Mouse (Mus musculus) limb, embryonic 12.5 days (tissue): ENCODE data around the gene Sass6. TPM values are rescaled to one million over a fixed set of nuclear protein-coding genes. Genes with fewer than 3 reads are reported as not detected.

Experiments
- ATAC-seq: fragments of 200-750 bp; cut with Nextera tagmentation; 2 replicates; pipeline ENCODE4 v1.8.0; 2017; ENCODE audit warnings: low read depth, moderate TSS enrichment; ENCODE audit not compliant: insufficient number of reproducible peaks, insufficient read depth, low FRiP score, low TSS enrichment
- H3K27ac ChIP-seq: fragments of 300-500 bp; sonication (generic); 2 replicates; pipeline ENCODE4 v1.5.1; 2016; ENCODE audit warnings: mild to moderate bottlenecking, moderate library complexity
- H3K27me3 ChIP-seq: fragments of 300-500 bp; sonication (generic); 2 replicates; pipeline ENCODE4 v1.6.1; 2016; ENCODE audit warnings: mild to moderate bottlenecking, moderate library complexity
- H3K36me3 ChIP-seq: fragments of 300-500 bp; sonication (generic); 2 replicates; pipeline ENCODE4 v1.6.1; 2016; ENCODE audit warnings: mild to moderate bottlenecking, moderate library complexity
- H3K4me1 ChIP-seq: fragments of 300-500 bp; sonication (generic); replicated peaks from 2 replicates; pipeline ENCODE4 v1.6.1; 2016
- H3K4me2 ChIP-seq: fragments of 300-500 bp; sonication (generic); 2 replicates; pipeline ENCODE4 v1.6.1; 2016; ENCODE audit warnings: mild to moderate bottlenecking, moderate library complexity
- H3K4me3 ChIP-seq: fragments of 300-500 bp; sonication (generic); replicated peaks from 2 replicates; pipeline ENCODE4 v1.5.1; 2016; ENCODE audit warnings: mild to moderate bottlenecking
- H3K9ac ChIP-seq: fragments of 300-500 bp; sonication (generic); replicated peaks from 2 replicates; pipeline ENCODE4 v1.6.1; 2016; ENCODE audit warnings: mild to moderate bottlenecking, moderate library complexity
- H3K9me3 ChIP-seq: fragments of 300-500 bp; sonication (generic); 2 replicates; pipeline ENCODE4 v1.6.1; 2016; ENCODE audit warnings: mild to moderate bottlenecking, moderate library complexity
- WGBS: fragments of 180-500 bp; shearing (Covaris S2); methylation state at CpG from one replicate; pipeline ENCODE4 v1.1.7; 2016; 5-methylcytosine and 5-hydroxymethylcytosine counted together
- polyA plus RNA-seq: library from polyadenylated mRNA; unstranded; fragments of >200 nt; fragmentation: Nextera tagmentation; extraction: Ambion mirVana; gene quantifications from 2 replicates; pipeline ENCODE4 v1.2.1, GENCODE M21; 2016

Gene Sass6
- polyA plus RNA-seq, 1 experiment from 2014 or later, result 35.2 TPM

GRCm38 (mm10) chr3:116599705-116600104 is 4.9 kb downstream of the Sass6 start:
- Histone ChIP-seq H3K27me3 (no peaks in the 10 kb centered on the region), H3K4me1 (peaks cover 3% of the 10 kb centered on the region; the same call in 1 of the 2 replicates), H3K9ac (no peak overlapping the region), H3K9me3 (no peaks in the 10 kb centered on the region), H3K36me3 (peaks cover 9% of the 10 kb centered on the region; the same call in 1 of the 2 replicates), H3K27ac (no peak overlapping the region), H3K4me3 (no peak overlapping the region), H3K4me2 (no peak overlapping the region)
- WGBS, result 89% methylated on average over 2 of the region's 2 CpGs
- ATAC-seq, result no peak

- Histone ChIP-seq H3K27ac (no peak overlapping the region), H3K4me3 (no peak overlapping the region), H3K4me1 (peaks cover 1% of the 10 kb centered on the region; the same call in 1 of the 2 replicates), H3K9me3 (no peaks in the 10 kb centered on the region), H3K4me2 (no peak overlapping the region), H3K36me3 (peaks cover 10% of the 10 kb centered on the region; the same call in 1 of the 2 replicates), H3K9ac (no peak overlapping the region), H3K27me3 (no peaks in the 10 kb centered on the region)
- 88% methylated on average over 5 of the region's 5 CpGs for WGBS
- ATAC-seq, result no peak
Observed at GRCm38 (mm10) chr3:116601005-116601404, 6.2 kb downstream of the Sass6 start.

DNA sequence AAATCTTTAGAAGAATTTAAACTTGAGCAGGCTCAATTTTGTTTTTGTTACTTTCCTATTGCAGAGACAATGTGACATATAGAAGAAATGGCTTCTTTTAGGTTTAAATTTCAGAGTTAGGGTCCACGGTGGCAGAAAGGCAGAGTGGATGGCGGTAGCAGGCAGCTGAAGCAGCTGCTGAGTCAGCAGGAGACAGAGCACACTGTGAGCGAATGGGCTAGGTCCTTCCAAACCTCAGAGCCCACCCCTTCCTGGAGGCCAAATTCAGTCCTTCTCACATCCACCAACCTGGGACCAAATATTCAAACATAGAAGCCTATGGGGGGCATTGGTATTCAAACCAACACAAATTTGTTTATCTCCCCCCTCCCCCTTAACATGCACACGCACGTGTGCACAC is 7.0 kb downstream of the Sass6 start:
- Histone ChIP-seq H3K9me3 (no peaks in the 10 kb centered on the region), H3K27me3 (no peaks in the 10 kb centered on the region), H3K4me1 (no peaks in the 10 kb centered on the region), H3K27ac (no peak overlapping the region), H3K4me2 (no peak overlapping the region), H3K4me3 (no peak overlapping the region), H3K9ac (no peak overlapping the region), H3K36me3 (peaks cover 14% of the 10 kb centered on the region)
- ATAC-seq, result no peak
- 93% methylated on average over 5 of the region's 5 CpGs for whole genome bisulfite sequencing

GRCm38 (mm10) chr3:116604570-116604969 is 9.8 kb downstream of the Sass6 start:
- H3K27ac ChIP-seq, result no peak overlapping the region
- H3K27me3 ChIP-seq, result no peaks in the 10 kb centered on the region
- no peaks in the 10 kb centered on the region for H3K4me1 ChIP-seq
- WGBS, result 85% methylated on average over 9 of the region's 9 CpGs
- H3K9me3 ChIP-seq, result no peaks in the 10 kb centered on the region
- no peak overlapping the region for H3K4me2 ChIP-seq
- no peak for ATAC-seq
- H3K4me3 ChIP-seq, result no peak overlapping the region
- H3K9ac ChIP-seq, result no peak overlapping the region
- H3K36me3 ChIP-seq, result peaks cover 38% of the 10 kb centered on the region

DNA sequence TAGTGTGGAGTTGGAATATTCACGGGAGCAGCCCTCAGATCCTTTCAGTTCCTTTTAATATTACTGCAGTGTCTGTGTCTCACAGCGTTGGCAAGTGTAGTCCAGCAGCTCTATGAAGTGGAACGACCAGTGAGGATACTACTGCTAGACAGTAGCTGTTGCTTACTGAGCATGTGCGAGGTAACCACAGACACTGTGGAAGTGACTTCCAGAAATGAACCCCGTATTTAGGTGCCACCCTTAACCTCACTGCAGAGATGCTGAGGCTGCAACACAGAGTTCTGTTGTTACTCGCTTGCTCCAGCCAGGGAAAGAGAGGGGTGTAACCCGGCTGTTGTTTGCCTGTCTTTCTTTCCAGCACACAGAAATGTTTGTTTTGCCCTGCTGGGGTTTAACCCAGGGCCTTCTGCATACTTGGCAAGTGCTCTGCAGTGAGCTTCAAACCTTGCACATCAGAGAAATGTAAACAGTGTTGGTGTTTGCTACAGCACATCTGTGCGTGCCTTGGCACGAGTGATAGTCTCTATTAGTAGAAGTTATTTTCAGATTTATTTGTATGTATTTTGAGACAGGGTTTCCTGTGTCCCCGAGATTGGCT is 19.6 kb downstream of the Sass6 start, which contains the start of gene Trmt13:
Trmt13 (minus strand) TSS at position 293 of the 598 bp plus-strand sequence.
- no peak for ATAC-seq
- H3K4me2 ChIP-seq, result no peak within 1 kb of the TSS
- no peaks in the 10 kb centered on the region for H3K4me1 ChIP-seq
- no peak within 1 kb of the TSS for H3K4me3 ChIP-seq
- peaks cover 64% of the 10 kb centered on the region for H3K36me3 ChIP-seq
- H3K27me3 ChIP-seq, result no peaks in the 10 kb centered on the region
- no peaks in the 10 kb centered on the region for H3K9me3 ChIP-seq
- no peak within 1 kb of the TSS for H3K9ac ChIP-seq
- H3K27ac ChIP-seq, result no peak within 1 kb of the TSS
- WGBS, result 86% methylated on average over 10 of the region's 10 CpGs

- no peak overlapping the region for H3K9ac ChIP-seq
- no peaks in the 10 kb centered on the region for H3K9me3 ChIP-seq
- H3K4me3 ChIP-seq, result no peak overlapping the region
- H3K27ac ChIP-seq, result no peak overlapping the region
- H3K4me1 ChIP-seq, result no peaks in the 10 kb centered on the region
- no peak overlapping the region for H3K4me2 ChIP-seq
- 91% methylated on average over 8 of the region's 8 CpGs for WGBS
- H3K36me3 ChIP-seq, result peaks cover 65% of the 10 kb centered on the region
- no peak for ATAC-seq
- no peaks in the 10 kb centered on the region for H3K27me3 ChIP-seq
Observed at GRCm38 (mm10) chr3:116615318-116616068, 20.7 kb downstream of the Sass6 start.

DNA sequence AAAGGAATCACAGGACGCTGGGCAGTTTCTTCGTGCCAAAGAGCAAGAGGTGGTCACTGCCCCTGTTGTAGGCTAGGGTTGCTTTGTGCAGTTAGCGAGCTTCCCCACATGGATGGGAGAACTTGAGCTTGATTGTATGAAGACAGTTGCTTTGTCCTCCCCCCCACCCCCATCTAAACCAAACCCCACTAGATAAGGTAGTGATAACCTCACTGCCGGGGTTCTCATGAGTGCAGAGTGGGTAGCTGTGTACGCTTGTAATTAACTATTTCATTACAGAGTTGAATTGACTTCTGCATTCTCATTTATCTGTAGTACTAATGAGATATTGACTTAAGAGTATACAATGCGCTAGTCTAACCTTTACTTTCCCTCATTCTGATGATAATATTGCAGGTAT is 24.1 kb downstream of the Sass6 start:
- H3K27ac ChIP-seq, result no peak overlapping the region
- no peak overlapping the region for H3K4me3 ChIP-seq
- H3K36me3 ChIP-seq, result peaks cover 78% of the 10 kb centered on the region
- WGBS, result 90% methylated on average over 6 of the region's 6 CpGs
- H3K27me3 ChIP-seq, result no peaks in the 10 kb centered on the region
- H3K4me1 ChIP-seq, result no peaks in the 10 kb centered on the region
- H3K9me3 ChIP-seq, result no peaks in the 10 kb centered on the region
- H3K9ac ChIP-seq, result no peak overlapping the region
- ATAC-seq, result no peak
- no peak overlapping the region for H3K4me2 ChIP-seq

- 95% methylated on average over 7 of the region's 7 CpGs for WGBS
- H3K27ac ChIP-seq, result no peak overlapping the region
- no peak for ATAC-seq
Observed at GRCm38 (mm10) chr3:116620636-116621370, 26.0 kb downstream of the Sass6 start.

GRCm38 (mm10) chr3:116622641-116623040 is 27.9 kb downstream of the Sass6 start:
- Histone ChIP-seq H3K4me2 (no peak overlapping the region), H3K4me1 (no peaks in the 10 kb centered on the region), H3K9ac (no peak overlapping the region), H3K27ac (no peak overlapping the region), H3K36me3 (peaks cover 58% of the 10 kb centered on the region), H3K4me3 (no peak overlapping the region), H3K9me3 (no peaks in the 10 kb centered on the region), H3K27me3 (no peaks in the 10 kb centered on the region)
- 91% methylated on average over 7 of the region's 7 CpGs for WGBS
- no peak for ATAC-seq

More at GRCm38 (mm10) chr3:116620636-116621370, 26.0 kb downstream of the Sass6 start:
- H3K4me3 ChIP-seq, result no peak overlapping the region
- no peak overlapping the region for H3K4me2 ChIP-seq
- H3K27me3 ChIP-seq, result no peaks in the 10 kb centered on the region
- peaks cover 58% of the 10 kb centered on the region for H3K36me3 ChIP-seq
- H3K4me1 ChIP-seq, result no peaks in the 10 kb centered on the region
- no peak overlapping the region for H3K9ac ChIP-seq
- H3K9me3 ChIP-seq, result no peaks in the 10 kb centered on the region

DNA sequence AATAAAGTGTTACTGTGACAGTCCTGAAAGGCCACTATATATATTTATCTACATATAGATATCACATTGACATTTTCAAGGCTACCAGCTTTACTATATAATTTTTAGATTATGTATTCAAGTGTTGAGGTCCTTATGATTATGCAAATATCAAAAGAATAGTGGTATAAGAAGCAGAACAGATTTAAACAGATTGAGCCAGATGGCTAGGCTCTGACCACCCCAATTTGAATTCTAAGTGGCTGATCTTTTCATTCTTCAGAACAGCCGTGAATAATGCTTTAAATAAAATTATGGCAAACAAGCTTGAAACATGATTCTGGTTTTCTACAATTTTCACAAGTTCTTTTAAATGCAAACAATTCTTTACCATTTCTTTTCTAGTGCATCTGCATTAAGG is 36.7 kb downstream of the Sass6 start:
- H3K36me3 ChIP-seq, result peaks cover 78% of the 10 kb centered on the region

DNA sequence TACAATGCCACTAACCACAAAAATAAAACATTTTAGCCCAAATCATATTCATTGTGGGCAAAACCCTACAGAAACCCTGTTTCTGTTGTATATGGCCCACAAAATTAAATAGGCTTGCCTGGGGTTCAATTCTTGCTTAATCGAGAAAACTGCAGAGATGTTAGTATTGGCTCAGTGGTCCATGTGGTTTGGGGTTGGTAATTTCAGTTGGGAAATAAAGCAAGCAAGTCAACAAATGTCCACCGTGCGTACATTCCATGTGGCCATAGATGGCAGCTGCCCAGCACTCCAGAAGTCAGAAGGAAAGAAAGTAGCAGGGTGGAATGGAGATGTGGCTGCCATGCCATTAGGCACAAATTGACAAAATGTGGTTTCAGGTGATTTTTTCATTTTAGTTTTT is 38.2 kb downstream of the Sass6 start:
- whole genome bisulfite sequencing, result 96% methylated on average over 3 of the region's 3 CpGs
- peaks cover 84% of the 10 kb centered on the region for H3K36me3 ChIP-seq
- no peak overlapping the region for H3K27ac ChIP-seq
- ATAC-seq, result no peak
- no peaks in the 10 kb centered on the region for H3K4me1 ChIP-seq
- H3K9me3 ChIP-seq, result no peaks in the 10 kb centered on the region
- no peak overlapping the region for H3K4me3 ChIP-seq
- no peaks in the 10 kb centered on the region for H3K27me3 ChIP-seq
- no peak overlapping the region for H3K4me2 ChIP-seq
- no peak overlapping the region for H3K9ac ChIP-seq

More for the DNA sequence above, 36.7 kb downstream of the Sass6 start:
- Histone ChIP-seq H3K9me3 (no peaks in the 10 kb centered on the region), H3K4me2 (no peak overlapping the region), H3K9ac (no peak overlapping the region), H3K4me3 (no peak overlapping the region), H3K27ac (no peak overlapping the region), H3K4me1 (no peaks in the 10 kb centered on the region), H3K27me3 (no peaks in the 10 kb centered on the region)
- 77% methylated on average over 1 of the region's 1 CpGs for WGBS
- ATAC-seq, result no peak
